Mouse (Mus musculus): ENCODE measurements around the gene Olfr430.
"Not testable (repeated sequence)": the region's sequence is repeated elsewhere in the genome, so short reads cannot be mapped to it uniquely, and the experiment has no call there.

Gene Olfr430

GRCm38 (mm10) chr1:174066305-174066704 is at the start of gene Olfr430:
Olfr430 (plus strand) TSS chr1:174066605.
- CTCF ChIA-PET, result no interaction called here

- CTCF ChIA-PET, result no interaction called here
Measured at GRCm38 (mm10) chr1:174031698-174032097, 34.7 kb upstream of the Olfr430 start, which contains the start of gene Ifi205. Ifi205 (minus strand) TSS chr1:174031810.

GRCm38 (mm10) chr1:174035841-174036240 is 30.6 kb upstream of the Olfr430 start:
- CTCF ChIA-PET, result no interaction called here

- CTCF ChIA-PET, result no interaction called here
Measured at GRCm38 (mm10) chr1:174038480-174038879, 27.9 kb upstream of the Olfr430 start.

GRCm38 (mm10) chr1:174040523-174041177 is 25.8 kb upstream of the Olfr430 start, which contains the start of gene Olfr433:
Olfr433 (plus strand) TSS chr1:174040705.
- CTCF ChIA-PET, result no interaction called here

GRCm38 (mm10) chr1:174042091-174042884 is 24.1 kb upstream of the Olfr430 start:
- CTCF ChIA-PET, result interaction anchor here (1.0 kb wide), 1 partner anchor 30 kb away, joined by 3 read pairs; no protein-coding TSS in a partner anchor

GRCm38 (mm10) chr1:174044431-174044830 is 22.0 kb upstream of the Olfr430 start:
- CTCF ChIA-PET, result no interaction called here

- CTCF ChIA-PET, result not testable (repeated sequence)
Measured at GRCm38 (mm10) chr1:174048227-174048626, 18.2 kb upstream of the Olfr430 start.

GRCm38 (mm10) chr1:174048893-174049292 is 17.5 kb upstream of the Olfr430 start, which contains the start of gene Olfr432:
Olfr432 (plus strand) TSS chr1:174049205.
- CTCF ChIA-PET, result interaction anchor here (0.6 kb wide), 1 partner anchor 168 kb away, joined by 3 read pairs; no protein-coding TSS in a partner anchor

- CTCF ChIA-PET, result not testable (repeated sequence)
Measured at GRCm38 (mm10) chr1:174049357-174049756, 17.0 kb upstream of the Olfr430 start.

GRCm38 (mm10) chr1:174050532-174050931 is 15.9 kb upstream of the Olfr430 start:
- CTCF ChIA-PET, result no interaction called here

GRCm38 (mm10) chr1:174051515-174051914 is 14.9 kb upstream of the Olfr430 start:
- CTCF ChIA-PET, result no interaction called here

- CTCF ChIA-PET, result no interaction called here
Measured at GRCm38 (mm10) chr1:174051931-174052536, 14.4 kb upstream of the Olfr430 start.

- CTCF ChIA-PET, result no interaction called here
Measured at GRCm38 (mm10) chr1:174052981-174053380, 13.4 kb upstream of the Olfr430 start.

GRCm38 (mm10) chr1:174055248-174055647 is 11.2 kb upstream of the Olfr430 start:
- CTCF ChIA-PET, result no interaction called here

GRCm38 (mm10) chr1:174084031-174084430 is 17.6 kb downstream of the Olfr430 start, which contains the start of gene Olfr429:
Olfr429 (plus strand) TSS chr1:174084331.
- CTCF ChIA-PET, result no interaction called here

- CTCF ChIA-PET, result no interaction called here
Measured at GRCm38 (mm10) chr1:174096591-174096990, 30.2 kb downstream of the Olfr430 start, which contains the start of gene Olfr427. Olfr427 (plus strand) TSS chr1:174096891.

GRCm38 (mm10) chr1:174103735-174104134 is 37.3 kb downstream of the Olfr430 start:
- CTCF ChIA-PET, result no interaction called here

- CTCF ChIA-PET, result no interaction called here
Measured at GRCm38 (mm10) chr1:174121062-174121461, 54.7 kb downstream of the Olfr430 start, which contains the start of gene Olfr231. Olfr231 (minus strand) TSS chr1:174121162.

Measured in spleen, embryonic (tissue).